8 mouse cellular contexts compared by ENCODE assay signal in genomic region chr7:13277081-13277480, GRCm38 (mm10). TPM values are rescaled to one million over a fixed set of nuclear protein-coding genes. Genes with fewer than 3 reads are reported as not detected.
A peak's percentile ranks its signal among the peaks of the same experiment; 100 is the strongest.
DNase-seq lines count a peak whose midpoint lies in the region; ATAC-seq and TF ChIP-seq lines count a peak whose summit lies in the region.

Gene Lig1, plus strand, starts transcription at chr7:13277283.

- H3K36me3 ChIP-seq in heart, postnatal 0 days (replicated peaks; ENCODE audit: control insufficient read depth, insufficient read depth, low read length), result peaks cover 18% of the 10 kb centered on the region
- H3K36me3 ChIP-seq in liver, postnatal 0 days (replicated peaks; ENCODE audit: insufficient read depth, low read length), result peaks cover 16% of the 10 kb centered on the region; the same call in 1 of the 2 replicates

- 98% methylated on average over 16 of the region's 16 CpGs for WGBS in heart, postnatal 0 days
- 93% methylated on average over 16 of the region's 16 CpGs for WGBS in liver, postnatal 0 days (ENCODE audit: insufficient replicate concordance)

- H3K9me3 ChIP-seq in heart, postnatal 0 days (replicated peaks; ENCODE audit: control insufficient read depth, low read length), result no peaks in the 10 kb centered on the region
- H3K9me3 ChIP-seq in liver, postnatal 0 days (ENCODE audit: low read length), result no peaks in the 10 kb centered on the region

- peaks cover 4% of the 10 kb centered on the region; the same call in 1 of the 2 replicates for H3K4me1 ChIP-seq in heart, postnatal 0 days (ENCODE audit: control insufficient read depth, insufficient read depth)
- peaks cover 6% of the 10 kb centered on the region for H3K4me1 ChIP-seq in liver, postnatal 0 days (ENCODE audit: insufficient read depth)

- no peak for TF ChIP-seq CTCF in heart, postnatal 0 days (IDR thresholded peaks at IDR 0.05; ENCODE audit: low read depth)
- TF ChIP-seq CTCF in liver, postnatal 0 days (IDR thresholded peaks at IDR 0.05; ENCODE audit: low read depth), result no peak

- H3K27ac ChIP-seq in heart, postnatal 0 days (ENCODE audit: low read depth), result peak within 1 kb of the TSS; percentile 85
- peak within 1 kb of the TSS; percentile 85; the same call in 1 of the 2 replicates for H3K27ac ChIP-seq in liver, postnatal 0 days (ENCODE audit: low read depth)

- peak within 1 kb of the TSS; percentile 84 for H3K4me3 ChIP-seq in heart, postnatal 0 days (ENCODE audit: low read depth, low read length)
- peak within 1 kb of the TSS; percentile 74 for H3K4me3 ChIP-seq in liver, postnatal 0 days (ENCODE audit: low read depth, low read length)

- DNase-seq in gastrocnemius, postnatal 4 days (ENCODE audit: low spot score in 2 of 2), result no peak
- no peak for DNase-seq in gastrocnemius, postnatal 25 days
- DNase-seq in thymus, postnatal 0 days (ENCODE audit: low spot score), result no peak
- no peak for DNase-seq in thymus, postnatal 4 days
- no peak for DNase-seq in heart, postnatal 0 days (ENCODE audit: low spot score)
- DNase-seq in liver, postnatal 0 days, result no peak
- no peak for DNase-seq in embryo, embryonic 10.5 days (ENCODE audit: low spot score)
- no peak for DNase-seq in layer of hippocampus, postnatal 14 days (ENCODE audit: low spot score in 2 of 2)

- no peak for ATAC-seq in heart, postnatal 0 days (ENCODE audit: insufficient read depth, low read depth)
- ATAC-seq in liver, postnatal 0 days, result no peak

- H3K4me2 ChIP-seq in heart, postnatal 0 days (ENCODE audit: low read depth, low read length), result peak within 1 kb of the TSS; percentile 74
- H3K4me2 ChIP-seq in liver, postnatal 0 days (ENCODE audit: low read depth, low read length), result peak within 1 kb of the TSS; percentile 96

- no peak for TF ChIP-seq EP300 in heart, postnatal 0 days (IDR thresholded peaks at IDR 0.05; ENCODE audit: low read depth)
- no peak for TF ChIP-seq EP300 in liver, postnatal 0 days (IDR thresholded peaks at IDR 0.05; ENCODE audit: low read depth)

- peak within 1 kb of the TSS; percentile 66 for H3K9ac ChIP-seq in heart, postnatal 0 days (replicated peaks; ENCODE audit: low read depth, low read length)
- peak within 1 kb of the TSS; percentile 66 for H3K9ac ChIP-seq in liver, postnatal 0 days (replicated peaks)

- H3K27me3 ChIP-seq in heart, postnatal 0 days (ENCODE audit: control insufficient read depth, insufficient read depth, low read length), result no peaks in the 10 kb centered on the region
- H3K27me3 ChIP-seq in liver, postnatal 0 days (ENCODE audit: insufficient read depth, low read length), result no peaks in the 10 kb centered on the region

RNA-seq across cellular contexts. Expression of gene Lig1, which starts in this region (rescaled TPM):
- 10 to 100 TPM; 32.3 to 34.9 TPM for total RNA-seq in gastrocnemius, postnatal 4 days (2021)
- 1 to 10 TPM in 1 of 2 experiments, under 1 TPM in 1; 1.00 to 2.4 TPM for total RNA-seq in gastrocnemius, postnatal 25 days (2021)
- 125 and 129 TPM in 2 replicates for polyA plus RNA-seq in thymus, postnatal 0 days (2015; fragmentation: Nextera tagmentation; extraction: Ambion mirVana)
- 2.9 and 12.9 TPM in 2 replicates for total RNA-seq in heart, postnatal 0 days (2014; rRNA removed; ENCODE audit: low replicate concordance)
- 20.1 TPM in 2 replicates for polyA plus RNA-seq in heart, postnatal 0 days (2015; fragmentation: Nextera tagmentation; extraction: Ambion mirVana)
- 50.9 and 60.5 TPM in 2 replicates for polyA plus RNA-seq in liver, postnatal 0 days (2015; fragmentation: Nextera tagmentation; extraction: Ambion mirVana)
- 1 to 10 TPM; 7.1 to 9.5 TPM for total RNA-seq in layer of hippocampus, postnatal 14 days (2021)
